ENCODE assay signal across 22 mouse cellular contexts in the genomic region with DNA sequence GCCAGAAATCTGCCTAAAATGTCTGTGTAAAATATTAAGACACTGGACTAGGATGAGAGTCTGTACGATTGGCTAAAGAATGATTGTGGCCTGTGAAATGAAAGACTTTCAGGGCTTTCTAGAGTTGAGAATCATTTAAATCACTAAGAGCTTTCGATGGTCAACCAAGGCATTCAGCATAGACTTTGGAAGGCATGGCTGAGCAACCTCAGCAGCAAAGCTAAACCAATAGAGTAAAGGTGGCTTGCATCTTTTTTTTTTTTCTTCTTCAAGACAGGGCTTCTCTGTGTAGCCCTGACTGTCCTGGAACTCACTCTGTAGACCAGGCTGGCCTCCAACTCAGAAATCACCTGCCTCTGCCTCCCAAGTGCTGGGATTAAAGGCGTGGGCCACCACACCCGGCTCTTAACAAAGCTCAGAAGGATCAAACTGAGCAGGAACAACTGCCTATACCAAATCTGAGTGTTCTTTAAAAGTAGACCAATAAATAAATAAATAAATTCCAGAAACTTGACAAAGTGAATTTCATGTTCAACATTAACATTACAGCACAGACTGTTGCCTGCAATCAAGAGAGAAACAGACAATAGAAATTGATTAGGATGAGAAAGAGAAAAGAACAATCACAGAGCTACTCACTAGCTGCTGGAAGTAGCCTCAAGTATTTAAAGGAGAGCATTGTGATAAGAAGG.
"Had no signal": no experiment of that assay in that cellular context is flagged by ENCODE, and none has a peak within 500 bp of the region (broad histone marks: within the 10 kb centered on the region; RNA-seq: fewer than 3 reads in every experiment).

No protein-coding gene starts in this region.

- H3K36me3 ChIP-seq: limb, embryonic 12.5 days; limb, embryonic 15.5 days; midbrain, embryonic 12.5 days; midbrain, embryonic 15.5 days; neural tube, embryonic 12.5 days; neural tube, embryonic 15.5 days had no signal

- H3K4me2 ChIP-seq: limb, embryonic 12.5 days; limb, embryonic 15.5 days; liver, embryonic 11.5 days; lung, embryonic 14.5 days; midbrain, embryonic 12.5 days; midbrain, embryonic 15.5 days; neural tube, embryonic 12.5 days; neural tube, embryonic 15.5 days had no signal

- ATAC-seq: intestine, postnatal 0 days; liver, postnatal 0 days; lung, postnatal 0 days; midbrain, embryonic 15.5 days had no signal

- H3K9me3 ChIP-seq: limb, embryonic 12.5 days; limb, embryonic 15.5 days; midbrain, embryonic 12.5 days; midbrain, embryonic 15.5 days; neural tube, embryonic 12.5 days; neural tube, embryonic 15.5 days had no signal

- H3K4me1 ChIP-seq: limb, embryonic 12.5 days; limb, embryonic 15.5 days; midbrain, embryonic 15.5 days; neural tube, embryonic 15.5 days had no signal

- H3K4me3 ChIP-seq: limb, embryonic 12.5 days; limb, embryonic 15.5 days; midbrain, embryonic 12.5 days; midbrain, embryonic 15.5 days; neural tube, embryonic 12.5 days; neural tube, embryonic 15.5 days had no signal

- H3K9ac ChIP-seq: limb, embryonic 12.5 days; limb, embryonic 15.5 days; liver, embryonic 14.5 days; liver, postnatal 0 days; lung, embryonic 14.5 days; midbrain, embryonic 12.5 days; midbrain, embryonic 15.5 days; neural tube, embryonic 12.5 days; neural tube, embryonic 15.5 days had no signal

- DNase-seq: kidney, postnatal 14 days; left cerebral cortex, postnatal 4 days; liver, postnatal 0 days; lung, embryonic 14.5 days; right cerebral cortex, adult 18-20 months; right cerebral cortex, postnatal 14 days; right cerebral cortex, postnatal 4 days; thymus, adult 2 months; thymus, postnatal 14 days; thymus, postnatal 4 days had no signal

- H3K27ac ChIP-seq: limb, embryonic 12.5 days; limb, embryonic 15.5 days; liver, embryonic 14.5 days; macrophage; midbrain, embryonic 12.5 days; midbrain, embryonic 15.5 days; neural tube, embryonic 12.5 days; neural tube, embryonic 15.5 days; stomach, postnatal 0 days had no signal

- H3K27me3 ChIP-seq: limb, embryonic 12.5 days; limb, embryonic 15.5 days; midbrain, embryonic 12.5 days; midbrain, embryonic 15.5 days; neural tube, embryonic 12.5 days; neural tube, embryonic 15.5 days had no signal
